8 mouse cellular contexts compared by ENCODE assay signal in the genomic region with DNA sequence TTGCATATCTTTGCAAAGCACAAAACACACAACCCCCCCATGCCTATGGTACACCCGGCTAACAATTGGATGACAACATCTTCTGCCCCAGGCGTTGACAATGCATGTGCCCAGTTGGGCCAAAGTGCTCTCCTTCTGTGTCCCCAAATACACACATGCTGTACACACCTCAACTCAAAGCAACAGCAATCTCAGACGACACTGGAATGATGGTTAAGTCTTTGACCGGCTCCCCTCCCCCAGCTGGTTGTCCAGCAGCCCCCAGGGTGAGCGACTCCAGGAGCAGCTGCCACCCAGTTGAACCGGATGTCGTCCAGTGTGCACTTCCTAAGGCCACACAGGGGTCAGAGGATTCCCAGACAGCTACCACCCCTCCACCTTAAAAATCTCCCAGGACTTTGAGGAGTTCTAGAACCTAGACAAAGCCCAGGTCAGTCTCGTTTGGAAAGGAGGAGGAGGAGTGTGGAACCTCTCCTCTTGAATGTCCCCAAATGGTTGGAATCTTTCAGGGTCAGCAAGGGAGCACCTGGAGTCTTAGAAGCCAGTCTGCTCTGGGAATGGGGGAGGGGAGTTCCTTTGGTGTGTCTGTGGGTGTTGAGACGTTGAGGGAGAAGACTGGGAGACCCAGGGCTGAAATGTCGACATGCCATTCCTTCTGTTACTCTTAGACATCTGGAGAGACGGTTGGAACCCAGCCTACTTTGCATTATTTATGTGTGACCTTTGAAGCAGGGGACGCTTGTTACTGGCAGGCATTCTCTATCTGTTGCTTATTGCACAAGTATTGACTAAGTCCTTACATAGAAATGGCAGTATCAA. TPM values are rescaled to one million over a fixed set of nuclear protein-coding genes. Genes with fewer than 3 reads are reported as not detected.
DNase-seq lines count a peak whose midpoint lies in the region; ATAC-seq and TF ChIP-seq lines count a peak whose summit lies in the region.

No protein-coding gene starts in this region.

- H3K9ac ChIP-seq in forebrain, embryonic 11.5 days (ENCODE audit: low read length) = no peak overlapping the region
- no peak overlapping the region for H3K9ac ChIP-seq in midbrain, postnatal 0 days (replicated peaks; ENCODE audit: low read length, poor library complexity, severe bottlenecking)

- H3K4me3 ChIP-seq in layer of hippocampus, adult 2 months = no peak overlapping the region
- H3K4me3 ChIP-seq in forebrain, embryonic 11.5 days (ENCODE audit: low read depth, low read length) = no peak overlapping the region
- H3K4me3 ChIP-seq in midbrain, postnatal 0 days (ENCODE audit: low read depth, low read length) = no peak overlapping the region

- DNase-seq in layer of hippocampus, adult 2 months (ENCODE audit: low spot score in 2 of 2) = no peak
- no peak for DNase-seq in layer of hippocampus, postnatal 36 days
- DNase-seq in brain, embryonic 14.5 days (ENCODE audit: low read depth) = peak; percentile 24
- DNase-seq in forebrain, embryonic 11.5 days (ENCODE audit: low spot score) = no peak
- peak; percentile 67 for DNase-seq in kidney, postnatal 10 days
- no peak for DNase-seq in midbrain, postnatal 0 days (ENCODE audit: low spot score)
- no peak for DNase-seq in urinary bladder, postnatal 4 days (ENCODE audit: low spot score in 2 of 2)
- DNase-seq in adipocyte (ENCODE audit: low spot score) = no peak

- TF ChIP-seq CTCF in layer of hippocampus, adult 2 months (conservative IDR thresholded peaks at IDR 0.05) = no peak
- TF ChIP-seq CTCF in brain, embryonic 14.5 days (IDR thresholded peaks at IDR 0.05; ENCODE audit: borderline replicate concordance, extremely low read depth, insufficient read depth, insufficient read length) = no peak
- TF ChIP-seq CTCF in midbrain, postnatal 0 days (IDR thresholded peaks at IDR 0.05) = no peak

- no peaks in the 10 kb centered on the region for H3K27me3 ChIP-seq in forebrain, embryonic 11.5 days (ENCODE audit: control insufficient read depth, insufficient read depth, low read length)
- H3K27me3 ChIP-seq in midbrain, postnatal 0 days (ENCODE audit: insufficient read depth, low read length) = no peaks in the 10 kb centered on the region

- no peak for TF ChIP-seq POLR2A in brain, embryonic 14.5 days (IDR thresholded peaks at IDR 0.05; ENCODE audit: borderline replicate concordance, extremely low read depth, insufficient read depth, insufficient read length, poor library complexity, severe bottlenecking)

- H3K4me1 ChIP-seq in forebrain, embryonic 11.5 days (replicated peaks; ENCODE audit: control insufficient read depth, insufficient read depth, low read length) = peaks cover 8% of the 10 kb centered on the region; the same call in 1 of the 2 replicates
- H3K4me1 ChIP-seq in midbrain, postnatal 0 days (ENCODE audit: insufficient read depth, low read length) = peaks cover 7% of the 10 kb centered on the region; the same call in 1 of the 2 replicates

- H3K9me3 ChIP-seq in forebrain, embryonic 11.5 days (ENCODE audit: control insufficient read depth, low read length) = no peaks in the 10 kb centered on the region; the same call in 1 of the 2 replicates
- H3K9me3 ChIP-seq in midbrain, postnatal 0 days (ENCODE audit: low read length) = no peaks in the 10 kb centered on the region

- H3K4me2 ChIP-seq in forebrain, embryonic 11.5 days (ENCODE audit: low read depth, low read length, severe bottlenecking) = no peak overlapping the region
- H3K4me2 ChIP-seq in midbrain, postnatal 0 days (ENCODE audit: low read depth, low read length, poor library complexity, severe bottlenecking) = no peak overlapping the region

- peak overlapping the region; percentile 92 for H3K27ac ChIP-seq in layer of hippocampus, adult 2 months
- H3K27ac ChIP-seq in forebrain, embryonic 11.5 days (ENCODE audit: low read depth, low read length) = peak overlapping the region; percentile 100
- peak overlapping the region; percentile 89 for H3K27ac ChIP-seq in midbrain, postnatal 0 days (ENCODE audit: low read depth, low read length)

- H3K36me3 ChIP-seq in forebrain, embryonic 11.5 days (ENCODE audit: control insufficient read depth, insufficient read depth, low read length) = no peaks in the 10 kb centered on the region
- no peaks in the 10 kb centered on the region for H3K36me3 ChIP-seq in midbrain, postnatal 0 days (ENCODE audit: insufficient read depth, low read length)

- no peak for ATAC-seq in forebrain, embryonic 11.5 days (replicated peaks; ENCODE audit: low FRiP score)
- ATAC-seq in midbrain, postnatal 0 days (ENCODE audit: low FRiP score) = no peak; the same call in 1 of the 2 replicates

- WGBS in forebrain, embryonic 11.5 days = 27% methylated on average over 12 of the region's 12 CpGs
- WGBS in midbrain, postnatal 0 days = 21% methylated on average over 12 of the region's 12 CpGs

RNA-seq across cellular contexts. Expression of gene Atf7ip, which starts 36.8 kb away (rescaled TPM):
- 100 to 1,000 TPM; 103 to 116 TPM for total RNA-seq in layer of hippocampus, adult 2 months (2021)
- total RNA-seq in layer of hippocampus, postnatal 36 days (2021) = 100 to 1,000 TPM; 101 to 109 TPM
- polyA plus RNA-seq in brain, embryonic 14.5 days (2012; rRNA removed) = 40.0 and 67.9 TPM in 2 replicates
- 57.8 and 66.6 TPM in 2 replicates for polyA plus RNA-seq in forebrain, embryonic 11.5 days (2014; fragmentation: Nextera tagmentation; extraction: Ambion mirVana)
- total RNA-seq in midbrain, postnatal 0 days (2014; rRNA removed) = 43.1 and 55.2 TPM in 2 replicates
- 18.9 and 28.7 TPM in 2 replicates for polyA plus RNA-seq in midbrain, postnatal 0 days (2015; fragmentation: Nextera tagmentation; extraction: Ambion mirVana)

RNA-seq across cellular contexts. Expression of gene E330021D16Rik, which starts 53.8 kb away (rescaled TPM):
- total RNA-seq in layer of hippocampus, adult 2 months (2021) = not detected
- total RNA-seq in layer of hippocampus, postnatal 36 days (2021) = not detected
- not detected in 2 replicates for polyA plus RNA-seq in brain, embryonic 14.5 days (2012; rRNA removed)
- polyA plus RNA-seq in forebrain, embryonic 11.5 days (2014; fragmentation: Nextera tagmentation; extraction: Ambion mirVana) = not detected in 2 replicates
- total RNA-seq in midbrain, postnatal 0 days (2014; rRNA removed) = not detected in 2 replicates
- not detected in 2 replicates for polyA plus RNA-seq in midbrain, postnatal 0 days (2015; fragmentation: Nextera tagmentation; extraction: Ambion mirVana)

Comparison
In these comparisons a context has a peak if more than half of its experiments do, and no peak if none do; other contexts are left out.
1. DNase-seq: peak in brain, embryonic 14.5 days (single experiment) and kidney, postnatal 10 days (single experiment); none in layer of hippocampus, adult 2 months (0 of 2), layer of hippocampus, postnatal 36 days (0 of 2), forebrain, embryonic 11.5 days (single experiment), midbrain, postnatal 0 days (single experiment), urinary bladder, postnatal 4 days (0 of 2) and adipocyte (single experiment).
2. Peak in every context shown above with its lines, with median percentiles within 50 percentile points of each other: H3K27ac ChIP-seq.